Mouse (Mus musculus) cerebral cortex, adult 2 months (tissue): ENCODE data around the gene Mad1l1.

Experiments used
- WGBS: fragments of 180-500 bp; shearing (Covaris S2); methylation state at CpG from one replicate; pipeline ENCODE4 v1.1.7; 2018; 5-methylcytosine and 5-hydroxymethylcytosine counted together

Mad1l1 gene

DNA sequence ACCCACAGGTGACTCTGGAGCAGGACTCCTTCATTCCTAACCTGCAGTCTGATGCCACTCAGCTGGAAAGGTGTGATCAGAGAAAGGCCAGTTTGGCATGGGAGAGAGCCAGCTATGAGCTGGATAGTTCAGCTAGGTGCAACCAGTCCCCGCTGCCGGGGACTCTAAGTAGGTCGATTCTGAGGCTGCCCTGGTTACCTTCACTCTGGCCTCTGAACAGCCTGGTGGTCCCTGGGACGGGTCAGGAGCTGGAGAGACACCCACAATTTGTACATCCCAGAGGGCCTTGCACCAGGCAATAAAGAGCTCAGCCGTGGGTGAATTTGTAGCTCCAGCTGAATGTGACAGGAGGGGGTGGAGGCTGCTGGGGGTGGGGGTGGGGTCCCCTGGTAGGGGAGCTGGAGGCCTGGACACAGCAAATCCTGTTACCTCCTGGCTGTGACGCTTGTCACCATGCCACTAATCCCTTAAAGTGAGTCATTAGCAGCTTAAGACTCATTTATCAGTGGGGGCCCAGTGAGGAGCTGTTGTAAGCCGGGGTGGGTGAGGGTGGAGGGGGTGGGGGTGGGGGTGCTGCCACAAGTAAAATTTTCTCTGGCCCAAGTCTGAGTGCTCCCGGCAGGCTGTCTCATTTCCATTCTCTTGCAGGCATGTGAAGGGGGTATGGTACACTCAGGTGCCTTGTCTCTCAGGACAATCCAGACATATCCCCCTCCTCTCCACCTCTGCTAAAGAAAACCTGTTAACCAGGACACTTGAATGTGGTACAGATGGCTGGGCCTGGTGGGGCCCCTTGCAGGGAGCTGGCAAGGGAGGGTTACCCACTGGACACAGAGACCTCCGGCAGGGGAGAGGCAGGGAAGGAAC is 313.5 kb downstream of the Mad1l1 start:
- 71% methylated on average over 9 of the region's 9 CpGs for WGBS

DNA sequence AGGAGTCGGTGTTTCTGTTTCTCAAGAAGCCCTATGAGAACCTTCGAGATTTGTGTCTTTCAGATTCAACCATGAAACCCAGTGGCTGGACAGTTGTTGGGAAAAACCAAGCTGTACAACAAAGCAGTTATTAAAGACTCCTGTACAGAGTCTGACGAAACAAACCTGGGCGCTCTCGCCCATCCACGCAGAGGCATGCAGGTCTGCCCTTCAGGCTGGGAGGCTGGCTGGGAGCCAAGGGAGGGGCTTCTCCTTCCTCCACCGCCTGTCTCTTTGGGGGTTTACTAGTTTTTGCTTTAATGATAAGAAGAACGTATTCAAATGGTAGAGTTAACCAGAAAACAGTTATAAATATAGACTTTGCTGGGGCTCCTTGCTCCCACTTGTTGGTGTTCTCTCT is 314.5 kb downstream of the Mad1l1 start:
- 77% methylated on average over 8 of the region's 8 CpGs for WGBS

DNA sequence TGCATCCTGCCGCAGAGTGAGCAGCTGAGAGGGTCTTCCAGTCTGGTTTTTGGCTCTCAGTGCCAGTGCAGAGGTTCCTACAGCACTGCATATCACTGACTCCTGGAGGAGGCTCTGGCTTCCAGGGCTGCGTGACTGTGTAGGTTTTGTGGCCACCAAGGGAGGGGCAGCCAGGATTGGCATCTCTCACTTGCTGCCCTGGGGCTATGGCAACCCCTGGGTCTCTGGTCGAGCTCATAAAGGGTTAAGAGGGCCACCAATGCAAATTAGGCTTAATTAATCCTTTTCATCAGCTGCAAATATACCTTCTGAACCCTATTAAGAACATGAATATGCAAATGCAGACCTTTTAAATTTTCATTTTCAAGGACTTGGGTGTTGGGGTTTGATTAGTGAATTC is 318.8 kb downstream of the Mad1l1 start:
- 41% methylated on average over 3 of the region's 3 CpGs for WGBS

DNA sequence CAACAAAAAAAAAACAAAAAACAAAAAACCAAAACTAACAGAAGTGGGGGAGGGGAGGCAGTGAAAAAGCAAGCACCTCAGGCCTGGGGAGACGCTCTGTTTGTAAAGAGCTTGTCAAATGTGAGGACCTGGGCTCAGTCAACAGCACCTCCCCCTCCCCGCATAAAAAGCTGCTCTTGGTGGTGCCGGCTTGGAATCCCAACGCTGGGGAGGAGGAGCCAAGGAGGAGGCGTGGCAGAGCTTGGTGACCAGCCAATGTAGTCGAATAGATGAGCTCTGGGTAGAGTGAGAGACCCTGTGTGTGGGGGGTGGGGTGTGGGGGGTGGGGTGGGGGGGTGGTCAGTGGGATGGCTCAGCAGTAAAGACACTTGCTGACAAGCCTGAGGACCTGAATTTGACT is 322.4 kb downstream of the Mad1l1 start:
- 34% methylated on average over 6 of the region's 6 CpGs for WGBS

DNA sequence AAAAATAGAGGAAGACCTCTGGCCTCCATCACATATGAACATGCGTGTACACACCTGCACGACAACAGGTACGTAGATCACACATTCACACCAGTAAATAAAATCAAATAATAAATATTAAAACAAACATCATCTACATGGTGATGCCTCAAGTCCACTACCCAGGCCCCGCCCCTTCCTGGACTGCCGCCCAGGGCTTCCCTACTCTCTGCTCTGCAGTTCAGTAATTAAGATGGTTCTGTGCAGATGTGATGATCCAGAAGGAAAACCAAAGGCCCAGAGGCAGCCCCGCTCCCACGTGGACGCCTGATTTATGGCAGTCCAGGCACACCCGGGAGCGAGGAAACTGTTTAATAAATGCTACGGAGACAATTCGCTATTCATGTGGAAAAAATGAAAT is 323.0 kb downstream of the Mad1l1 start:
- 86% methylated on average over 12 of the region's 12 CpGs for WGBS

DNA sequence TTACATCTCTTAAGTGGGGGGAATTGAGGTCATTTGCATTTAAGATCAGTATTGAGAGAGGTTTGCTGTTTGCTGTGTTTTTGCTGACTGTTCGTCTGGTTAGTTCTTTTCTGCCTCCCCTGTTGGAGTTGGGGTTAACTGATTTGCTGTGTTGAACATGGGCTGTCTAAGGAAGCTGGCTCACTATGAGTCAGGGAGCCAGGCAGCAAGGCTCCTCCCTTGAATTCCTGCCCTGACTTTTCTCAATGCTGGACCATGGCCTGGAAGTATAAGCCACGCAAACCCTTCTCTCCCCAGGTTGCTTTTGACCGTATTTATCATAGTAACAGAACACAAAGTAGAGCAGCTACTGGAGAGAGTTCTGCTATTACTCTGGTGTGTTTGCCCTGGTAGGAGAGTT is 329.8 kb downstream of the Mad1l1 start:
- WGBS, result 91% methylated on average over 3 of the region's 3 CpGs

DNA sequence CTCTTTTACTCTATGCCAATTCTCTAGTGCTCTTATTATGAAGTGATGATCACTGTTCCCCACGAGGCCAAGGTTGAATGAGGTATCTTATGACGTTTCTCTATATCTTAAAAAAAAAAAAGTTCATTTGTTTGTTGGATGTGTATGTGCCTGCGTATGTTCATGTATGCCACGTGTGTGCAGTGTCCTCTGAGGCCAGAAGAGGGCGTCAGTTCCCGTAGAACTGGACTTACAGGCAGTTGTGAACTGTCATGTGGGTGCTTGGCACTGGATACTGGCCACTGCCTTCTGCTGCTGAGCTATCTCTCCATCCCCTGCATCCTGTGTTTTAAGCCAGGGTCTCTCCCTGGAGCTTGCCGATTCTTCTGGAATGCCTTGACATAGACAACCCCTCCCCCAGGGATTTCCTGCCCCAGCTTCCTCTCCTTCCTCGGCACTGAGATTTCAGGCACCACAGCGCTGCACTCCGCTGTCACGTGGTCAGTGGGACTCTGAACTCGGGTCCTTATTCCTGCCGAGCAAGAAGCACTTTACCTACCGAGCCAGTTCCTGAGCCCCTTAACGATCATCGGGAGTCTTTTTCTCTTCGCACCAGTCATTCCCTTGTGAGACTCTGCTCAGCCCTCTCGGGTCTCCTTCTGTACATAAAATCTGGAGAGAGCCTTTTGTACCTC is 336.1 kb downstream of the Mad1l1 start:
- WGBS, result 57% methylated on average over 18 of the region's 18 CpGs

DNA sequence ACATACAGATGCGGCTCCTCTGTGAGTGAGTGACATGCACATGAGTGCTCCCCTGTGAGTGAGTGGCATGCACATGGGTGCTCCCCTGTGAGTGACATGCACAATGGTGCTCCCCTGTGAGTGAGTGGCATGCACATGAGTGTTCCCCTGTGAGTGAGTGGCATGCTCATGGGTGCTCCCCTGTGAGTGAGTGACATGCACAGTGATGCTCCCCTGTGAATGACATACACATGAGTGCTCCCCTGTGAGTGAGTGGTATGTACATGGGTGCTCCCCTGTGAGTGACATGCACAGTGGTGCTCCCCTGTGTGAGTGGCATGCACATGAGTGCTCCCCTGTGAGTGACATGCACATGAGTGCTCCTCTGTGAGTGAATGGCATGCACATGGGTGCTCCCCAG is 339.4 kb downstream of the Mad1l1 start:
- 90% methylated on average over 1 of the region's 1 CpGs for WGBS

DNA sequence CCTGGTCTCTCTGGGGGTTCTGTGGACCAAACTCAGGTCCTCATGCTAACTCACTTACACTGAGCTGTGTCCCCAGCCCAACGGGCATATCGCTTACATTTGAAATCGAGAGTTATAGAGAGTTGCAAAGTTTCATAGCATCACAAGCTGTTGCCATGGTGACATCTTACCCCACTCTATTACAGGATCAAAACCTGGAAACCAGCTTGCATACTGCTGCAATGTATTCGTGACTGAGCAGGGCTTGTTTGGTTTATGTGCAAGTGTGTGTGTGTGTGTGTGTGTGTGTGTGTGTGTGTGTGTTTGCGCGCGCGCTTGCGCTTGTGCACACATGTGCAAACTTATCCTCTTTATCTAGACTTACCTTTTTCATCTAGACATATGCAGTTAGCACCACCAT is 342.0 kb downstream of the Mad1l1 start:
- WGBS, result 49% methylated on average over 9 of the region's 9 CpGs

DNA sequence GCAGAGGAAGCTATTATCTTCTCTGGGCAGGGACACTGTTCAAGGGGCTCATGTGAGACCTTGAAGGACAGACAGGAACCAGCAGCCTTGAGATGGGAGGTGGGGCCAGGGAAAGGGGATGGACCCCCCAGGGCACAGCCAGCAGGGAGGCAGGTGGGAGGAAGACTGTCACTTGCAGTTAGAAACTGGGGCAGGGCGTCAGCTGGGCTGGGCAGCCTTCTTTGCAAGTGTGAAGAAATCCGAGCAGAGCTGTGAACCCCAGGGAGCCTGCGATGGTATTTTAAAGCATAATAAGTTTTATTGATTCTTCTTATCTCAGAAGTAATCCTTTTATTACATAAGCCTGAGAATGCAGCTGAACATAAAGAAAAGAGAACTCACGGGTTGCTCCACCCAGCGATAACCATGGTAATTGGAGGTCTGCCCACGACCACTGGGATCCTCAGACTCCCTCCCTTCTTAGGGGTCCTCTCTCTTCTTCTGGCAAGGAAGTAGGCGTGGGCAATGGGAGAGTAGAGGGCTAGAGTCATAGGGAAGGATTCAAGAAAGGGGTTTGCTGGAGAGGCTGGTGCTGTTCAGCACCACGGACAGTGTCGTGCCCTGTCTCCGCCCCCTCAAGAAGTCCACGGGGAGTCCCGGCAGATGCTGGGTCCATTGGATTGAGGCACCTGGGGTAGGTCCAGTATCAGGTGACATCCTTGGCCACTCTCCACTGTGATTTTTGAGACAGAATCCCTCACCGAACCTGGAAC is 342.7 kb downstream of the Mad1l1 start:
- WGBS, result 5% methylated on average over 13 of the region's 13 CpGs

DNA sequence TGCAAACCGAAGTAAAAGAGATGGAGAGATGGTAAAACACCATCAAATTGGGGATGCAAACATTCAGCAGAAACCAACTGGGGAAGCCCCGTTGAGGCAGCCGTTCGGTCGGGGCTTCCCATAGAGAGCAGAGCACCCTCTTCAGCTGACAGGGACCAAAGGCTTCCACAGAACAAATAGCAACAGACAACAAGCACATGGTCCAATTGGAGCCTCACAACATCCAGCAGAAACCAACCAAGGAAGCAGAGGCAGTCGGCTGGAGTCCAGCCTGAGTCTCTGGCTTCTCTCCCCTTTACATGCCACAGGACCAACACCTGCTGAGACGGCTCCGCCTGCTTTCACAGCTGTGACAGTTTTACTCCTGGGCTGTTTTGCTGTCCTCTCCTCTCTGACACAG is 343.9 kb downstream of the Mad1l1 start:
- 47% methylated on average over 8 of the region's 8 CpGs for WGBS

DNA sequence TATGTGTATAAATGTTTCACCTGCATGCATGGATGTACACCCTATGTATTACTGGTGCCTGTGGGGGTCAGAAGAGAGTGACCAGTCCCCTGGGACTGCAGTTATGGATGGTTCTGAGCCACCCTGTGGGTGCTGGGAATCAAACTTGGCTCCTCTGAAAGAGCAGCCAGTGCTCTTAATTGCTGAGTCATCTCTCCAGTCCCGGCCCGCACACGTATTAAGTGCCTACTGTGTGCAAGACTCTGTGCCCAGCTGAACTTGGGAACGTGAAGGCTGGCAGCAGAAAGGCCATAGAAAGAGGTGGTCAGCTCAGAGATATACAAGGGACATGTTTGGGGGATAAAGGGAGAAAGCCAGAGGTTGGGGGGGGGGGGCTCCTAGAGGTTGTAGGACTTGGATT is 344.8 kb downstream of the Mad1l1 start:
- 83% methylated on average over 4 of the region's 4 CpGs for WGBS

DNA sequence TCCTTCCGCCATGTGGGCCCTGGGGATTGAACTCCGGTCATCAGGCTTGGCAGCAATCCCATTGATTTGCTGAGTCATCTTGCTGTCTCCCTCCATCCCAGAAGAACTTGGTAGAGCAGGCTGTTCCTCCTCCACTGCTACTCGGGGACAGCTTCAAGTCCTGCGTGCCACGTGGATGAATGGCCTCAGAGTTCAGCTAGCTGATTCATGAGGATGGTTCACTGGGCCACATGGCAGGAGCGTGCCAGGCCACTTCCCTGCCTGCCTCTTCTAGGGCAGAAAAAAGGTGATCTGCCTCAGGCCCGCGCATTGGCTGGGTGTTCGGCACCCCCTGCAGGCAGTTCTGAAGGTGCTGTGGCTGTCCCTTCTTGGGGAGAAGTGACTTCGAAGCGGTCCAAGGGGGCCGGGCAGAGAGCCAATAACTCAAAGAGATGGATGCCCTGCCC is 351.1 kb downstream of the Mad1l1 start:
- WGBS, result 52% methylated on average over 12 of the region's 12 CpGs

DNA sequence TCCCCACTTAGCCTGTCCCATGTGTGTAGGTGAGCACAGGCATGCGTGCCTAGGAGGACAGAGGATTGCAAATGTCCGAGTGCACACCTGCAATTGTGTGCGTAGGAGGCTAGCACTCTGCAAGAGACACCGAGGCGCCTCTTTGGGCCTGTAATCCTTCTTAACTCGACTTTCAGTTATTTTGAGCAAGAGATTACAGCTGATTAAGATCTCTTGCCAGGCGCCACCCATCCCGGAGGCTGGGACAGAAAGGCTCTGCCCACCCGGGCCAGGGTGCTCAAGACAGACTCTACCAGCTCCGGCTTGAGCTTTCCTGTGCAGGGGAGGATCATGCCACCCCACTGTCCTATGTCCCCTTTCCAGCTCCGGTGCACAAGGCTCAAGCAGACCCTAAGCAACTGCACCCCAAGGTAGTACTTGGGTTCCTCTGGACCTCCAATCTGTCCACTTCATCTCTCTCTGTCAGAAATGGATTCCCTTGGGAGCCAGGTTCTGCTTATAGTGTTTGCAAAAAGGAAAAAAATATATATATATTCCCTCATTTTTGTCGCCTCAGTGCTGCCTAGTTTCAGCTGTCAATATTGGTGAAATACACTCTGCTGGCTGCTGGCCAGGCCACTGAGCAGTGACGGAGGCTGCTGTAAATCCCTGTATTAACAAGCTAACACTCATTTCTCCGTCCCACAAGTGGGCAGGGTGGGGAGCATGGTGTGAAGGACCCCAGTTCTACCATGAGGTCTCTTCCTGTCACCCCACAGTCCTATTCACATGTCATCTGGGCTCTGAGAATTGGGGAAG is 352.0 kb downstream of the Mad1l1 start:
- WGBS, result 72% methylated on average over 14 of the region's 14 CpGs

DNA sequence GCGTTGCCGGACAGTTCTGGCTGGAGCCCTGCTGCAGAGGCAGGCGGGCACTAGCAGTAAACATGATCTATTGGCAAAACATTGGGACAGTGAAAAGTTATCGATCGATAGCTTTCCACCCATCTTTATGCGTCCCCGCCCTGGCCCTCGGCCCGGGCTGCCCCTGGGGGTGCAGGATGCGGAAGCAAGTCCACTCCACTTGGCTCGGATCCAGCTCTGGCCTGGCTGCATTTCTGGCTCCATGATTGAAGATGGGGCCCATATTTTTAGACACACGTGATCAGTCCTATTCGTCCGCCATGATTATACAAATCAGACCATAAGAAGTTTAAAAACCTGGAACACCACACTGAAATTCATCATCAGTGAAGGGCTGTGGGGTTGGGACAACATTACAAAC is 355.8 kb downstream of the Mad1l1 start:
- 75% methylated on average over 14 of the region's 14 CpGs for WGBS

DNA sequence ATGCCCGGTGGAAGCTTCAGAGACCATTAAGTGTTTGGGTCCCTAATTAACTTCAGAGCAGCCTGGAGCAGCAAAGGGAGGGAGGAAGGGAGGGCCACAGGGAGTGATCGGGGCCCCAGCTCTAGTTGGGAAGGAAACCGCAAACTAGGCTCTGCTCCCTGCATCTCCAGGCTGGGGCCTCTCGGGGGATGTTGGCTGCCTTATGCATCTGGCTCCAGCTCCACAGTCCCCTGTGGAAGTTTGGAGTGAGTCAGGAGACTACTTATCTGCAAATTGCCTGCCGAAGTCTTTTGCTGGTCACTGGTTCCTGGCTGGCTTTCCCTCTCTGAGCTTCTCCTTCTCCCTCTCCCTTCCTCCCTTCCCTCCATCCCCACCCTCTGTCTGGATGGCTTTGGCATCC is 357.0 kb downstream of the Mad1l1 start:
- WGBS, result 63% methylated on average over 5 of the region's 5 CpGs

DNA sequence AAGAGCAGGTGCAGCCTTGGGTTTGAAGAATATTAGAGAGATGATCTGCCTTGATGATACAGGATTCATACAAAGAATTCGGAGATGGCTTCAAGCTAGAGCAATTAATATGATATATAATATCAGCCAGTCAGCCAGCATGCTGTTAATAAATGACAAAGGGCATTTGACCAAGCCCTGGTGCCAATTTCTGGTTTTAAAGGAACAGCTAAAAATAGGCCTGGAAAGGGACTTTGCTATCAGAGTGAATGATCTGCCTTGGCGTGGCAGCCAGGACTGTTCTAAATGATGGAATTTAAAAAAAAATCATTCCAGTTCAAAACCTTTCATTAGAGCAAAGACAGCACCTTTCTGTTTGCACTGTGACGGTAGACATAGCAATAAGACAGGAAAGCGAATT is 361.6 kb downstream of the Mad1l1 start:
- WGBS, result 92% methylated on average over 4 of the region's 4 CpGs
